Mouse (Mus musculus): ENCODE measurements around the gene Agbl1. TPM values are rescaled to one million over a fixed set of nuclear protein-coding genes. Genes with fewer than 3 reads are reported as not detected.
A peak's percentile ranks its signal among the peaks of the same experiment; 100 is the strongest.

The Agbl1 gene
- polyA plus RNA-seq, 1 experiment from 2014 or later, result 0.50 TPM

- WGBS, result 31% methylated on average over 22 of the region's 22 CpGs
- ATAC-seq (ENCODE audit: low read depth) (0 out of 2 replicates have a peak, but pooled peaks have one; percentile 53), DNase-seq (ENCODE audit: low spot score) (peak; percentile 67)
- Histone ChIP-seq H3K4me2 (ENCODE audit: low read depth, low read length) (peak overlapping the region; percentile 49), H3K4me1 (ENCODE audit: control insufficient read depth, insufficient read depth, low read length) (no peaks in the 10 kb centered on the region), H3K4me3 (ENCODE audit: low read depth, low read length) (peak overlapping the region; percentile 10; the same call in 1 of the 2 replicates), H3K27me3 (replicated peaks; ENCODE audit: control insufficient read depth, insufficient read depth, low read length) (no peaks in the 10 kb centered on the region), H3K36me3 (ENCODE audit: control insufficient read depth, insufficient read depth, low read length) (no peaks in the 10 kb centered on the region), H3K27ac (replicated peaks; ENCODE audit: low read depth, low read length) (no peak overlapping the region), H3K9me3 (ENCODE audit: control insufficient read depth, low read length) (no peaks in the 10 kb centered on the region), H3K9ac (ENCODE audit: low read depth, low read length) (no peak overlapping the region)
Observed at GRCm38 (mm10) chr7:76889416-76890209, 659.9 kb downstream of the Agbl1 start.

DNA sequence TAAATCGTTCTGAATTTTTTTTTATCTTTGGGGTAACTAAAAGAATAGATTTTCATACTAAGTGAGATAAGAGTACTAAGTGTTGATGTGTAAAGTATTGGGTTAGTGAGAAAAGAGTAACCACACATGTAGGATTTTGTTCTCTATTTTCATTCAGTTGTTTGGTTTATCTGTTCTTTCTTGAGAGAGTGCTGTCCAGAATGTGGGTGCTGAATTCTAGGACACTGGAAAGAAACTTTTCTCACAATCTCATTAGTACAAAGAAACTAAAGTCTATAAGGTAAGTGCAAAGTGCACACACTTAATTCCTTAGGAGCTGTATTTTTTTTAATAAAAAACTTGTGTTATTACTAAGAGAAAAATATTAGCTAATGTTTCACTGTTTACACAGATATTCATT, 674.4 kb downstream of the Agbl1 start:
- Histone ChIP-seq H3K36me3 (ENCODE audit: control insufficient read depth, insufficient read depth, low read length) (no peaks in the 10 kb centered on the region), H3K4me3 (ENCODE audit: low read depth, low read length) (no peak overlapping the region), H3K9ac (ENCODE audit: low read depth, low read length) (no peak overlapping the region), H3K4me1 (ENCODE audit: control insufficient read depth, insufficient read depth, low read length) (peaks cover 4% of the 10 kb centered on the region; the same call in 1 of the 2 replicates), H3K27ac (replicated peaks; ENCODE audit: low read depth, low read length) (no peak overlapping the region), H3K27me3 (replicated peaks; ENCODE audit: control insufficient read depth, insufficient read depth, low read length) (no peaks in the 10 kb centered on the region), H3K9me3 (ENCODE audit: control insufficient read depth, low read length) (no peaks in the 10 kb centered on the region), H3K4me2 (ENCODE audit: low read depth, low read length) (no peak overlapping the region)
- ATAC-seq (ENCODE audit: low read depth) (no peak), DNase-seq (ENCODE audit: low spot score) (peak; percentile 39)
- WGBS, result 84% methylated on average over 1 of the region's 1 CpGs

- Histone ChIP-seq H3K36me3 (ENCODE audit: control insufficient read depth, insufficient read depth, low read length) (no peaks in the 10 kb centered on the region), H3K9me3 (ENCODE audit: control insufficient read depth, low read length) (no peaks in the 10 kb centered on the region), H3K4me1 (ENCODE audit: control insufficient read depth, insufficient read depth, low read length) (no peaks in the 10 kb centered on the region), H3K27me3 (replicated peaks; ENCODE audit: control insufficient read depth, insufficient read depth, low read length) (no peaks in the 10 kb centered on the region), H3K4me3 (ENCODE audit: low read depth, low read length) (no peak overlapping the region), H3K4me2 (ENCODE audit: low read depth, low read length) (no peak overlapping the region), H3K9ac (ENCODE audit: low read depth, low read length) (no peak overlapping the region), H3K27ac (replicated peaks; ENCODE audit: low read depth, low read length) (no peak overlapping the region)
- DNase-seq (ENCODE audit: low spot score) (no peak), ATAC-seq (ENCODE audit: low read depth) (no peak)
- WGBS, result 86% methylated on average over 5 of the region's 5 CpGs
Observed at GRCm38 (mm10) chr7:76911672-76912071, 682.0 kb downstream of the Agbl1 start.

DNA sequence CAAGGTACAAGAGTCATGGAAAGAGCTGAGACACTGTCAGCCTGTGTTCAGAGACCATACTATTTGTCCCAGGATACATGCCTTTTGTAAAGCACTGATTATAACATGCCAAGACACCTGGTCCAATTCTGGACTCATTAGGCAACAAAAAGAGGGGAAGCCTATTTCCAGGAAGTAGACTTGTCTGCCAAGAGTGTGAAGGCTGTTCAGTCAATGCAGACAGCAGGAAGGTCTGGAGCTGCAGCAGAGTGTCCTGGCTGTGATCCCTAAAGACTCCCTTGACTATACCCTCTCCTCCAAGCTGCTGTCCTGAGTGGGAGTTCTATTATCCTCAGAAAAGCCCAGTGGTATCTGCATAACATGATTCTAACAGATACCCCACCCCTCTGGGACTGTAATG, 689.2 kb downstream of the Agbl1 start:
- Histone ChIP-seq H3K27me3 (replicated peaks; ENCODE audit: control insufficient read depth, insufficient read depth, low read length) (no peaks in the 10 kb centered on the region), H3K36me3 (ENCODE audit: control insufficient read depth, insufficient read depth, low read length) (no peaks in the 10 kb centered on the region), H3K9ac (ENCODE audit: low read depth, low read length) (no peak overlapping the region), H3K4me2 (ENCODE audit: low read depth, low read length) (no peak overlapping the region), H3K4me1 (ENCODE audit: control insufficient read depth, insufficient read depth, low read length) (no peaks in the 10 kb centered on the region), H3K4me3 (ENCODE audit: low read depth, low read length) (no peak overlapping the region), H3K27ac (replicated peaks; ENCODE audit: low read depth, low read length) (no peak overlapping the region), H3K9me3 (ENCODE audit: control insufficient read depth, low read length) (no peaks in the 10 kb centered on the region)
- ATAC-seq (ENCODE audit: low read depth), result no peak
- peak; percentile 3 for DNase-seq (ENCODE audit: low spot score)

- WGBS, result 40% methylated on average over 2 of the region's 2 CpGs
- no peak overlapping the region for H3K9ac ChIP-seq (ENCODE audit: low read depth, low read length)
- ATAC-seq (ENCODE audit: low read depth), result no peak
Observed at GRCm38 (mm10) chr7:76921671-76922070, 692.0 kb downstream of the Agbl1 start.

GRCm38 (mm10) chr7:76935219-76935618, 705.5 kb downstream of the Agbl1 start:
- H3K4me2 ChIP-seq (ENCODE audit: low read depth, low read length), result no peak overlapping the region
- H3K36me3 ChIP-seq (ENCODE audit: control insufficient read depth, insufficient read depth, low read length), result no peaks in the 10 kb centered on the region
- H3K9me3 ChIP-seq (ENCODE audit: control insufficient read depth, low read length), result no peaks in the 10 kb centered on the region
- H3K27ac ChIP-seq (replicated peaks; ENCODE audit: low read depth, low read length), result no peak overlapping the region
- ATAC-seq (ENCODE audit: low read depth) (no peak), DNase-seq (ENCODE audit: low spot score) (no peak)
- no peak overlapping the region for H3K9ac ChIP-seq (ENCODE audit: low read depth, low read length)
- no peak overlapping the region for H3K4me3 ChIP-seq (ENCODE audit: low read depth, low read length)
- no peaks in the 10 kb centered on the region for H3K27me3 ChIP-seq (replicated peaks; ENCODE audit: control insufficient read depth, insufficient read depth, low read length)
- H3K4me1 ChIP-seq (ENCODE audit: control insufficient read depth, insufficient read depth, low read length), result no peaks in the 10 kb centered on the region

More at GRCm38 (mm10) chr7:76921671-76922070, 692.0 kb downstream of the Agbl1 start:
- no peak for DNase-seq (ENCODE audit: low spot score)
- Histone ChIP-seq H3K4me2 (ENCODE audit: low read depth, low read length) (no peak overlapping the region), H3K27ac (replicated peaks; ENCODE audit: low read depth, low read length) (no peak overlapping the region), H3K27me3 (replicated peaks; ENCODE audit: control insufficient read depth, insufficient read depth, low read length) (no peaks in the 10 kb centered on the region), H3K4me3 (ENCODE audit: low read depth, low read length) (no peak overlapping the region), H3K36me3 (ENCODE audit: control insufficient read depth, insufficient read depth, low read length) (no peaks in the 10 kb centered on the region), H3K4me1 (ENCODE audit: control insufficient read depth, insufficient read depth, low read length) (no peaks in the 10 kb centered on the region), H3K9me3 (ENCODE audit: control insufficient read depth, low read length) (no peaks in the 10 kb centered on the region)

- Histone ChIP-seq H3K27ac (replicated peaks; ENCODE audit: low read depth, low read length) (no peak overlapping the region), H3K9me3 (ENCODE audit: control insufficient read depth, low read length) (no peaks in the 10 kb centered on the region)
- peak; percentile 32 for DNase-seq (ENCODE audit: low spot score)
Observed at GRCm38 (mm10) chr7:76941531-76941930, 711.8 kb downstream of the Agbl1 start.

GRCm38 (mm10) chr7:76971334-76971733, 741.6 kb downstream of the Agbl1 start:
- DNase-seq (ENCODE audit: low spot score), result peak; percentile 20

More at GRCm38 (mm10) chr7:76941531-76941930, 711.8 kb downstream of the Agbl1 start:
- ATAC-seq (ENCODE audit: low read depth), result no peak
- Histone ChIP-seq H3K36me3 (ENCODE audit: control insufficient read depth, insufficient read depth, low read length) (no peaks in the 10 kb centered on the region), H3K4me3 (ENCODE audit: low read depth, low read length) (no peak overlapping the region), H3K27me3 (replicated peaks; ENCODE audit: control insufficient read depth, insufficient read depth, low read length) (no peaks in the 10 kb centered on the region), H3K4me1 (ENCODE audit: control insufficient read depth, insufficient read depth, low read length) (no peaks in the 10 kb centered on the region), H3K4me2 (ENCODE audit: low read depth, low read length) (no peak overlapping the region), H3K9ac (ENCODE audit: low read depth, low read length) (no peak overlapping the region)

GRCm38 (mm10) chr7:77009571-77009970, 779.9 kb downstream of the Agbl1 start:
- Histone ChIP-seq H3K27ac (replicated peaks; ENCODE audit: low read depth, low read length) (no peak overlapping the region), H3K4me3 (ENCODE audit: low read depth, low read length) (no peak overlapping the region), H3K4me2 (ENCODE audit: low read depth, low read length) (no peak overlapping the region), H3K36me3 (ENCODE audit: control insufficient read depth, insufficient read depth, low read length) (no peaks in the 10 kb centered on the region), H3K9ac (ENCODE audit: low read depth, low read length) (no peak overlapping the region), H3K27me3 (replicated peaks; ENCODE audit: control insufficient read depth, insufficient read depth, low read length) (no peaks in the 10 kb centered on the region), H3K9me3 (ENCODE audit: control insufficient read depth, low read length) (no peaks in the 10 kb centered on the region), H3K4me1 (ENCODE audit: control insufficient read depth, insufficient read depth, low read length) (no peaks in the 10 kb centered on the region)
- ATAC-seq (ENCODE audit: low read depth), result no peak
- no peak for DNase-seq (ENCODE audit: low spot score)
- WGBS, result 86% methylated on average over 3 of the region's 3 CpGs

More at GRCm38 (mm10) chr7:76971334-76971733, 741.6 kb downstream of the Agbl1 start:
- no peak overlapping the region for H3K27ac ChIP-seq (replicated peaks; ENCODE audit: low read depth, low read length)
- no peak overlapping the region for H3K4me3 ChIP-seq (ENCODE audit: low read depth, low read length)
- H3K4me2 ChIP-seq (ENCODE audit: low read depth, low read length), result no peak overlapping the region
- H3K36me3 ChIP-seq (ENCODE audit: control insufficient read depth, insufficient read depth, low read length), result no peaks in the 10 kb centered on the region
- H3K4me1 ChIP-seq (ENCODE audit: control insufficient read depth, insufficient read depth, low read length), result no peaks in the 10 kb centered on the region
- H3K27me3 ChIP-seq (replicated peaks; ENCODE audit: control insufficient read depth, insufficient read depth, low read length), result no peaks in the 10 kb centered on the region
- ATAC-seq (ENCODE audit: low read depth), result peak; percentile 70; the same call in 1 of the 2 replicates
- 21% methylated on average over 3 of the region's 3 CpGs for WGBS
- H3K9ac ChIP-seq (ENCODE audit: low read depth, low read length), result no peak overlapping the region
- H3K9me3 ChIP-seq (ENCODE audit: control insufficient read depth, low read length), result no peaks in the 10 kb centered on the region
